Mouse (Mus musculus) lung, postnatal 0 days (tissue): ENCODE data around the gene Mc3r.

Experiments used
- CTCF ChIP-seq: IDR thresholded peaks from 2 replicates; pipeline ENCODE4 v1.5.1; 2016; ENCODE audit warnings: antibody characterized with exemption, mild to moderate bottlenecking
- EP300 ChIP-seq: IDR thresholded peaks from 2 replicates; pipeline ENCODE4 v1.6.1; 2016; ENCODE audit warnings: antibody characterized with exemption, mild to moderate bottlenecking, control low read depth

GRCm38 (mm10) chr2:172256956-172257355 is 8.7 kb downstream of the Mc3r start:
- TF ChIP-seq CTCF (no peak), EP300 (no peak)
